Mouse (Mus musculus): ENCODE data around the gene Mybbp1a. TPM values are rescaled to one million over a fixed set of nuclear protein-coding genes. Genes with fewer than 3 reads are reported as not detected.

Mybbp1a gene
- total and polyA plus RNA-seq, 3 experiments: 344 to 3,394 (median 602) TPM

DNA sequence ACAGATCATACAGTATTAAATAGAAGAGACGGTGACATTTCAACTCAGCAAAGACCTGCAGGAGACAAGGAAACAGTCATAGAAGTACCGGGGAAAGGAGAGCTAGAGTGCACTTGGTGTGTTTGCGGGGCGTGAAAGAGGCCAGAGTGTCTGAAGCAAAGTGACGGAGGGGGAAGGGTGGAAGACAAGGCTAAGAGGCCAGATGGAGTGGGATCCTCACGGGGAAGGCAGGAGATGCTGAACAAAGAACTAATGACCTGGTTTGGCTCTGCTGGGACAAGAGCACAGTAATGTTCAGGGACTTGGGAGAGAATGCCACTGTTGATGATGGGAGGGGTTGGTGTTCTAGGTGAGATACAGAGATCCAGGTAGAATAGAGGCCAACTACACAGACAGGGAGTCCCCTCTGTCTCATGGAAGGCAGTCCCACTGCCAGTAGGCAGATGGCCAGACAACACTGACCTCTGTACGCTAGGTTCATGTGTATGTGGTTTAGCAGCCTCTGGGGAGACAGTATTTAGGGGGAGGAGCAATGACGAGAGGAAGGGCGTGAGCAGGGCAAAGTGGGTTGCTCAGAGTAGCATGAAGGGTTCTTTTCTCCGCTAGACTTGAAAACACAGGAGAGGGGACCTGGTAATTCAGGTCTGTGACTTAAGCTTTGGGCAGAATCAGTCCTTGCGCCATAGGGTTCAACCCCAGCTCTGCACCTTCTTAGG, 25.0 kb downstream of the Mybbp1a start:
- H3K27ac ChIP-seq (ENCODE audit: control insufficient read depth, low read depth, low read length): peak overlapping the region; percentile 89
- TF ChIP-seq POLR2A (IDR thresholded peaks at IDR 0.05; ENCODE audit: control insufficient read depth in 1 of 2, insufficient read depth in 1 of 2, low read depth in 1 of 2, low read length in 2 of 2, poor library complexity in 1 of 2) (0 out of 4 replicates have a peak, but pooled peaks of 1 of the 2 experiments have one; percentile 12), RAD21 (IDR thresholded peaks at IDR 0.05; ENCODE audit: low read depth, low read length) (no peak)
- peak overlapping the region; percentile 44 for H3K9ac ChIP-seq (ENCODE audit: control insufficient read depth, low read depth, low read length, poor library complexity, severe bottlenecking)
- no peaks in the 10 kb centered on the region for H3K9me3 ChIP-seq (replicated peaks; ENCODE audit: insufficient read depth, low read length)
- H3K4me1 ChIP-seq (ENCODE audit: control insufficient read depth in 1 of 2, insufficient read depth in 2 of 2, low read length in 2 of 2): peaks cover 16 to 50% of the 10 kb centered on the region in 2 experiments
- H3K79me2 ChIP-seq (ENCODE audit: control insufficient read depth, insufficient read depth, low read length, poor library complexity): no peaks in the 10 kb centered on the region
- H3K27me3 ChIP-seq (ENCODE audit: control insufficient read depth in 1 of 2, insufficient read depth in 2 of 2, low read length in 2 of 2): no peaks in the 10 kb centered on the region
- H3K4me3 ChIP-seq (ENCODE audit: control insufficient read depth in 1 of 2, insufficient read depth in 1 of 2, low read depth in 2 of 2, low read length in 2 of 2): peak overlapping the region; percentile 31 to 35
- peak; percentile 68 for DNase-seq (ENCODE audit: low read depth, low spot score)
- peaks cover 0 to 26% of the 10 kb centered on the region in 2 experiments; a peak in 2 of 4 replicates for H3K36me3 ChIP-seq (ENCODE audit: control insufficient read depth in 1 of 2, insufficient read depth in 2 of 2, low read length in 2 of 2)

DNA sequence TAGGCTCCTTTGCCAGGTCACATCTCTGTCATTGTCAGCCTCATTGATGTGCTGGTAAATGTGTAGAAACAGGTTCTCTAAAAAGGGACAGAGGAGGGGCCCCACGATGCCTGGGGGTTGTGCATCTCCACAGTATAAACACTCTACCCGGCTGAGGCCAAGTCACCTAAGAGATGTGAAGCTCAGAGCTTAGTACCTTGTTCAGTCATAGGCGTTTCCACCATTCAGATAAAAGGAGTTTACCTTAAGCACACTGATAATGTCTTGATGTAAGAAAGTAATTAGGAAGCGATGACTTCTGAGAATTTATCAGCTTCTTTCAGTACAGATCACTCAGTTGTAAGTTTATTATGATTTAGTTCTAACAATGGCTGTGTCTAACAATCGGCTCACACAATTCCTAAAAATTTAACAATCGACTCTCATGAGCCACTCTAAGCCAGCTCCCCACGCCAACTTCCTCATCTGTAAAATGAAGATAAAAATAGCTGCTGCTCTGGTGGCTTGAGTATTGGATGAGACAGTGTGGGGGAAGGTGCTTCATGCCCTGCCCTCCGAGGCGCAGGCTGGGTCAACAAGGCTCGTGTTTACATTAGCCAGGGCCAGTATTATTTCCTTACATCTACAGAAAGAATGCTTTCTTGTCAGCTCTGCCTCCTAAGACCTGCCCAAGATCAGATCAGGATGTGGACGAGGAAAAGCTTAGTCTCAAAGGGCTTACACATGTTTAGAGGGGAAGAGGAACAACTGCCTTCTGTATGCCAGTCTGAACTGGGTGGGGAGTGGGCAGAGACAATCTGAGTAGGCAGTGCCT, 25.7 kb downstream of the Mybbp1a start:
- H3K9me3 ChIP-seq (replicated peaks; ENCODE audit: insufficient read depth, low read length): no peaks in the 10 kb centered on the region
- H3K27ac ChIP-seq (ENCODE audit: control insufficient read depth, low read depth, low read length): peak overlapping the region; percentile 89
- no peaks in the 10 kb centered on the region for H3K79me2 ChIP-seq (ENCODE audit: control insufficient read depth, insufficient read depth, low read length, poor library complexity)
- DNase-seq (ENCODE audit: low read depth, low spot score): peak; percentile 93
- H3K4me3 ChIP-seq (ENCODE audit: control insufficient read depth in 1 of 2, insufficient read depth in 1 of 2, low read depth in 2 of 2, low read length in 2 of 2): peak overlapping the region; percentile 40 to 64
- no peaks in the 10 kb centered on the region for H3K27me3 ChIP-seq (ENCODE audit: control insufficient read depth in 1 of 2, insufficient read depth in 2 of 2, low read length in 2 of 2)
- peaks cover 0 to 24% of the 10 kb centered on the region in 2 experiments; a peak in 2 of 4 replicates for H3K36me3 ChIP-seq (ENCODE audit: control insufficient read depth in 1 of 2, insufficient read depth in 2 of 2, low read length in 2 of 2)
- H3K9ac ChIP-seq (ENCODE audit: control insufficient read depth, low read depth, low read length, poor library complexity, severe bottlenecking): peak overlapping the region; percentile 44
- H3K4me1 ChIP-seq (ENCODE audit: control insufficient read depth in 1 of 2, insufficient read depth in 2 of 2, low read length in 2 of 2): peaks cover 14 to 49% of the 10 kb centered on the region in 2 experiments
- TF ChIP-seq JUND (IDR thresholded peaks at IDR 0.05; ENCODE audit: low read depth, low read length): no peak
- peak; percentile 44; the same call in 1 of the 2 replicates for TF ChIP-seq GATA1 (IDR thresholded peaks at IDR 0.05; ENCODE audit: low read depth, low read length)
- peak; percentile 17; the same call in 1 of the 2 replicates for TF ChIP-seq HCFC1 (IDR thresholded peaks at IDR 0.05; ENCODE audit: low read depth, low read length)
- peak; percentile 55 for TF ChIP-seq MXI1 (IDR thresholded peaks at IDR 0.05; ENCODE audit: low read depth, low read length)
- TF ChIP-seq ZNF384 (IDR thresholded peaks at IDR 0.05; ENCODE audit: low read depth, low read length): no peak
- TF ChIP-seq KAT2A (conservative IDR thresholded peaks at IDR 0.05; ENCODE audit: low read depth, low read length): no peak
- no peak for TF ChIP-seq RAD21 (IDR thresholded peaks at IDR 0.05; ENCODE audit: low read depth, low read length)
- no peak for TF ChIP-seq CHD2 (IDR thresholded peaks at IDR 0.05; ENCODE audit: low read length)
- peak; percentile 65 for TF ChIP-seq ELF1 (IDR thresholded peaks at IDR 0.05; ENCODE audit: low read depth, low read length)
- TF ChIP-seq E2F4 (IDR thresholded peaks at IDR 0.05; ENCODE audit: borderline replicate concordance, low read depth, low read length): no peak
- peak; percentile 51 for TF ChIP-seq TCF12 (IDR thresholded peaks at IDR 0.05; ENCODE audit: low read depth, low read length)
- TF ChIP-seq TBP (IDR thresholded peaks at IDR 0.05; ENCODE audit: low read depth, low read length): peak; percentile 71; the same call in 1 of the 2 replicates
- no peak for TF ChIP-seq MAZ (IDR thresholded peaks at IDR 0.05; ENCODE audit: low read depth, low read length)
- TF ChIP-seq NRF1 (IDR thresholded peaks at IDR 0.05; ENCODE audit: insufficient read depth, low read depth, low read length, poor library complexity, severe bottlenecking): no peak
- TF ChIP-seq NELFE (IDR thresholded peaks at IDR 0.05; ENCODE audit: low read depth, low read length): no peak
- TF ChIP-seq ZC3H11A (IDR thresholded peaks at IDR 0.05; ENCODE audit: low read depth, low read length): no peak
- TF ChIP-seq MYC (IDR thresholded peaks at IDR 0.05; ENCODE audit: low read depth, low read length): peak; percentile 61
- TF ChIP-seq MAX (IDR thresholded peaks at IDR 0.05; ENCODE audit: low read length): no peak; the same call in 1 of the 2 replicates
- TF ChIP-seq MEF2A (IDR thresholded peaks at IDR 0.05; ENCODE audit: extremely low read depth, insufficient replicate concordance, low read depth, low read length, poor library complexity, severe bottlenecking): peak; percentile 81; the same call in 1 of the 2 replicates
- TF ChIP-seq GABPA (IDR thresholded peaks at IDR 0.05; ENCODE audit: low read depth, low read length): no peak
- no peak for TF ChIP-seq RCOR1 (IDR thresholded peaks at IDR 0.05; ENCODE audit: low read depth, low read length)
- peak; percentile 70 for TF ChIP-seq SIN3A (IDR thresholded peaks at IDR 0.05; ENCODE audit: low read length)
- TF ChIP-seq USF1 (IDR thresholded peaks at IDR 0.05; ENCODE audit: low read depth, low read length): no peak
- TF ChIP-seq ZKSCAN1 (IDR thresholded peaks at IDR 0.05; ENCODE audit: low read depth, low read length): no peak
- TF ChIP-seq POLR2A (IDR thresholded peaks at IDR 0.05; ENCODE audit: control insufficient read depth in 1 of 2, insufficient read depth in 1 of 2, low read depth in 1 of 2, low read length in 2 of 2, poor library complexity in 1 of 2): no peak; a peak in 1 of 4 replicates
- TF ChIP-seq UBTF (IDR thresholded peaks at IDR 0.05; ENCODE audit: borderline replicate concordance, insufficient read depth, low read depth, low read length): no peak
- no peak for TF ChIP-seq CHD1 (IDR thresholded peaks at IDR 0.05; ENCODE audit: low read depth, low read length)
- peak; percentile 60 for TF ChIP-seq TAL1 (IDR thresholded peaks at IDR 0.05; ENCODE audit: low read length)

Data from MEL (cell line).